Mouse (Mus musculus): ENCODE measurements around the gene Uqcr10. TPM values are rescaled to one million over a fixed set of nuclear protein-coding genes. Genes with fewer than 3 reads are reported as not detected.

The Uqcr10 gene
- total and polyA plus RNA-seq, 2 experiments from 2014 or later: 171 to 797 TPM

- H3K4me1 ChIP-seq (ENCODE audit: insufficient read depth): no peaks in the 10 kb centered on the region
- no peak for TF ChIP-seq CTCF (IDR thresholded peaks at IDR 0.05; ENCODE audit: low read depth)
- H3K4me3 ChIP-seq (ENCODE audit: low read depth, low read length): no peak overlapping the region
- H3K4me2 ChIP-seq (ENCODE audit: low read depth): no peak overlapping the region
- H3K9me3 ChIP-seq (ENCODE audit: low read length): no peaks in the 10 kb centered on the region
- DNase-seq: no peak
- H3K27me3 ChIP-seq (ENCODE audit: insufficient read depth, low read length): no peaks in the 10 kb centered on the region
- no peak overlapping the region for H3K9ac ChIP-seq
- no peak overlapping the region for H3K27ac ChIP-seq (ENCODE audit: low read depth, low read length)
- H3K36me3 ChIP-seq (ENCODE audit: insufficient read depth): 0 out of 2 replicates have a peak, but pooled peaks cover 5% of the 10 kb centered on the region
- 89% methylated on average over 5 of the region's 5 CpGs for WGBS
- no peak for ATAC-seq
These were observed 26.8 kb upstream of the Uqcr10 start for GRCm38 (mm10) chr11:4730913-4731312.

DNA sequence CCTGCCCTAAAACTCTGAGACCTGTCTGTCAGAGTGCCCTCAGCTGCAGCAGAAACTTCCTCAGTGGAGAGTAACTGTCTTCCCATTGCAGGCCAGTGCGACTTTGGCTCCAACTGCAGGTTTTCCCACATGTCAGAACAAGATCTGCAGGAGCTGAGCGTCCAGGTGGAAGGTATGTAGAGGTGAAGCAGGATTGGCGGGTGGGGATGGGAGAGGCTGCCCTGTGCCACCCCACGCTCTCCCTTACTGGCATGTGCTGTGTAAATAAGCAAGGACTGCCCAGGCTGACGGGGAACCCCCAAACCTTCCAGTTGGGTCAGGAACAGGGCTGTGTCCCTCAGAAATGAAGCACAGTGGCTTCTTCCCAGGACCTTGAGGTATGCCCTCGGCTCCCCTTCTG lies 26.0 kb upstream of the Uqcr10 start:
- TF ChIP-seq CTCF (IDR thresholded peaks at IDR 0.05; ENCODE audit: low read depth): no peak
- Histone ChIP-seq H3K36me3 (ENCODE audit: insufficient read depth) (peaks cover 5% of the 10 kb centered on the region; the same call in 1 of the 2 replicates), H3K27ac (ENCODE audit: low read depth, low read length) (no peak overlapping the region), H3K4me2 (ENCODE audit: low read depth) (no peak overlapping the region), H3K4me1 (ENCODE audit: insufficient read depth) (no peaks in the 10 kb centered on the region), H3K4me3 (ENCODE audit: low read depth, low read length) (no peak overlapping the region), H3K27me3 (ENCODE audit: insufficient read depth, low read length) (no peaks in the 10 kb centered on the region), H3K9ac (no peak overlapping the region), H3K9me3 (ENCODE audit: low read length) (no peaks in the 10 kb centered on the region)
- ATAC-seq: no peak
- no peak for DNase-seq
- 85% methylated on average over 6 of the region's 6 CpGs for WGBS

- ATAC-seq (no peak), DNase-seq (peak; percentile 10)
- H3K4me1 ChIP-seq (ENCODE audit: insufficient read depth): no peaks in the 10 kb centered on the region
- no peak for TF ChIP-seq CTCF (IDR thresholded peaks at IDR 0.05; ENCODE audit: low read depth)
- WGBS: 55% methylated on average over 12 of the region's 12 CpGs
- no peak overlapping the region for H3K27ac ChIP-seq (ENCODE audit: low read depth, low read length)
- H3K36me3 ChIP-seq (ENCODE audit: insufficient read depth): peaks cover 8% of the 10 kb centered on the region
- no peak overlapping the region for H3K4me3 ChIP-seq (ENCODE audit: low read depth, low read length)
- H3K4me2 ChIP-seq (ENCODE audit: low read depth): no peak overlapping the region
- no peaks in the 10 kb centered on the region for H3K27me3 ChIP-seq (ENCODE audit: insufficient read depth, low read length)
- no peaks in the 10 kb centered on the region for H3K9me3 ChIP-seq (ENCODE audit: low read length)
- H3K9ac ChIP-seq: no peak overlapping the region
These were observed 25.5 kb upstream of the Uqcr10 start for GRCm38 (mm10) chr11:4729603-4730002.

GRCm38 (mm10) chr11:4721728-4722127 lies 17.6 kb upstream of the Uqcr10 start:
- Histone ChIP-seq H3K4me1 (ENCODE audit: insufficient read depth) (no peaks in the 10 kb centered on the region), H3K4me3 (ENCODE audit: low read depth, low read length) (no peak overlapping the region), H3K9ac (no peak overlapping the region), H3K27ac (ENCODE audit: low read depth, low read length) (0 out of 2 replicates have a peak overlapping the region, but pooled peaks have one; percentile 21), H3K27me3 (ENCODE audit: insufficient read depth, low read length) (no peaks in the 10 kb centered on the region), H3K9me3 (ENCODE audit: low read length) (no peaks in the 10 kb centered on the region), H3K36me3 (ENCODE audit: insufficient read depth) (peaks cover 16% of the 10 kb centered on the region), H3K4me2 (ENCODE audit: low read depth) (no peak overlapping the region)
- no peak for ATAC-seq
- WGBS: 83% methylated on average over 8 of the region's 8 CpGs
- no peak for DNase-seq
- TF ChIP-seq CTCF (IDR thresholded peaks at IDR 0.05; ENCODE audit: low read depth): no peak

DNA sequence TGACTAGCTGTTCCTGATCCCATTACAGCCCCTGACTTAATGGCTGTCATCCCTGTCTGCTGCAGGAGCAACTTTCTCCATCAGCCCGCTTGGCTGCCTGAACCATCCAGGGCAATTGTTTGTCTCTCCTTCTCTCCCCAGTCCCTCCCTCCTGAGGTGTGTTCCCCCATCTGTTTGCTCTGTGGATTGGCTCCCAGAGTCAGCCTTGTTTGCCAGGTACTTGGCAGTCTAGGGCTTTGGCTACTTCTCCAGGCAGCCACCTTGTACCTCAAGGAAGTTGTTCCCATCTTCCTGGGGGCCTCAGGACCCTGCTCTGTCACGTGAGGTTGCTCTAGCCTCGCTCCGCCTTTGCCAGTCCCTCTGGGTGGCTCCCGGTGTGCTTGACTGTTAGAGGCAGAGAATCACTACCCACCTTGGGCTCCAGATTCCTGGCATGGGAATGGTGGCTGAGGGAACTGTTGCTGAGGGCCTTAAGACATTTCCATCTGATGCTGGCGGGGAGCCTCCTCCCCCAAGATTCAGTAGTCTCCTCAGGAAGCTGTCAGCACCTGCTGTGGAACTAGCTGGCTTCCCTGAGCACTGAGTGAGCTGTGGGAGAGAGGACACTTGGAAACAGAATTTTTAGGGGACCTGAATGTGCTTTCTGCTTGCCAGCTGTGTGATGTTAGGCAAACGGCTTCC lies 16.9 kb upstream of the Uqcr10 start:
- 40% methylated on average over 7 of the region's 7 CpGs for WGBS

DNA sequence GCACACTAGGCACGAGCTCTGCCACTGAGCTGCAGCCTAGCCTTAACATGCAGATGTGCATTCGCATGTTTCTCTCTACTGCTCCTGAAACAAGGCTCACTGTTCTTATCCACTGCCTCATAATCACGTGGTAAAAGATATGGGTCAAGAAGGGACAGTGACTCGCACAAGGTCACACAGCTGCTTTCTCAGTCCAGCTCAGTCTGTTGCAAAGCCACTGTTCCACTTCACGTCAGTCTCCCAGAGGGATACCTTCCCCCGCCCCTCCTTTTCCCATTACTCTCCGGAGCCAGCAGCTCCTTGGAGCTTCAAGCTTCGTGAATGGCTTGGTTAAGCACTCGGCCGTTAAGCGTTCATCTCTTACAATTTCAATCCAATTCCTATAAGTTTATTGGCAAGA lies 16.3 kb upstream of the Uqcr10 start:
- no peak for TF ChIP-seq CTCF (IDR thresholded peaks at IDR 0.05; ENCODE audit: low read depth)
- DNase-seq (peak; percentile 10), ATAC-seq (no peak)
- H3K4me2 ChIP-seq (ENCODE audit: low read depth): no peak overlapping the region
- no peaks in the 10 kb centered on the region for H3K9me3 ChIP-seq (ENCODE audit: low read length)
- H3K27ac ChIP-seq (ENCODE audit: low read depth, low read length): no peak overlapping the region
- H3K4me3 ChIP-seq (ENCODE audit: low read depth, low read length): no peak overlapping the region
- H3K4me1 ChIP-seq (ENCODE audit: insufficient read depth): no peaks in the 10 kb centered on the region
- H3K9ac ChIP-seq: no peak overlapping the region
- peaks cover 11% of the 10 kb centered on the region for H3K36me3 ChIP-seq (ENCODE audit: insufficient read depth)
- 58% methylated on average over 11 of the region's 11 CpGs for WGBS
- H3K27me3 ChIP-seq (ENCODE audit: insufficient read depth, low read length): no peaks in the 10 kb centered on the region

More for the DNA sequence above, 16.9 kb upstream of the Uqcr10 start:
- no peak overlapping the region for H3K4me2 ChIP-seq (ENCODE audit: low read depth)
- H3K36me3 ChIP-seq (ENCODE audit: insufficient read depth): peaks cover 11% of the 10 kb centered on the region
- H3K4me1 ChIP-seq (ENCODE audit: insufficient read depth): no peaks in the 10 kb centered on the region
- H3K4me3 ChIP-seq (ENCODE audit: low read depth, low read length): no peak overlapping the region
- peak; percentile 39 for DNase-seq
- no peak for TF ChIP-seq CTCF (IDR thresholded peaks at IDR 0.05; ENCODE audit: low read depth)
- no peaks in the 10 kb centered on the region for H3K9me3 ChIP-seq (ENCODE audit: low read length)
- H3K27ac ChIP-seq (ENCODE audit: low read depth, low read length): no peak overlapping the region
- no peak overlapping the region for H3K9ac ChIP-seq
- no peak for ATAC-seq
- H3K27me3 ChIP-seq (ENCODE audit: insufficient read depth, low read length): no peaks in the 10 kb centered on the region

- Histone ChIP-seq H3K36me3 (ENCODE audit: insufficient read depth) (peaks cover 11% of the 10 kb centered on the region), H3K9ac (no peak overlapping the region), H3K27me3 (ENCODE audit: insufficient read depth, low read length) (no peaks in the 10 kb centered on the region), H3K4me3 (ENCODE audit: low read depth, low read length) (no peak overlapping the region), H3K9me3 (ENCODE audit: low read length) (no peaks in the 10 kb centered on the region), H3K4me1 (ENCODE audit: insufficient read depth) (no peaks in the 10 kb centered on the region), H3K4me2 (ENCODE audit: low read depth) (no peak overlapping the region), H3K27ac (ENCODE audit: low read depth, low read length) (no peak overlapping the region)
- WGBS: 90% methylated on average over 9 of the region's 9 CpGs
- TF ChIP-seq CTCF (IDR thresholded peaks at IDR 0.05; ENCODE audit: low read depth): no peak
- DNase-seq: no peak
- no peak for ATAC-seq
These were observed 15.8 kb upstream of the Uqcr10 start for GRCm38 (mm10) chr11:4719961-4720360.

All from forebrain, postnatal 0 days (tissue).